Mouse (Mus musculus): ENCODE data around the gene Cul9. TPM values are rescaled to one million over a fixed set of nuclear protein-coding genes. Genes with fewer than 3 reads are reported as not detected.

Gene Cul9
- polyA plus RNA-seq (2015; fragmentation: Nextera tagmentation; extraction: Ambion mirVana): 9.8 and 12.4 TPM in 2 replicates

GRCm38 (mm10) chr17:46545813-46546564, at the start of gene Cul9:
Gene Cul9, minus strand, starts transcription at chr17:46546388.
- H3K4me2 ChIP-seq: peak within 1 kb of the TSS; percentile 90
- H3K9ac ChIP-seq: peak within 1 kb of the TSS; percentile 89
- peaks cover 16% of the 10 kb centered on the region for H3K27me3 ChIP-seq
- H3K4me3 ChIP-seq: peak within 1 kb of the TSS; percentile 72
- peak; percentile 90 for ATAC-seq
- H3K4me1 ChIP-seq: peaks cover 18% of the 10 kb centered on the region
- WGBS: under 1% methylated on average over 44 of the region's 49 CpGs
- peaks cover 41% of the 10 kb centered on the region for H3K36me3 ChIP-seq (ENCODE audit: poor library complexity, severe bottlenecking)
- H3K27ac ChIP-seq: no peak within 1 kb of the TSS
- no peaks in the 10 kb centered on the region for H3K9me3 ChIP-seq (replicated peaks)

GRCm38 (mm10) chr17:46595336-46595735, 49.1 kb upstream of the Cul9 start:
- WGBS: 85% methylated on average over 6 of the region's 6 CpGs
- ATAC-seq: no peak

GRCm38 (mm10) chr17:46594606-46595005, 48.4 kb upstream of the Cul9 start:
- Histone ChIP-seq H3K27ac (no peak overlapping the region), H3K9me3 (replicated peaks) (no peaks in the 10 kb centered on the region), H3K9ac (no peak overlapping the region; the same call in 1 of the 2 replicates), H3K4me3 (no peak overlapping the region), H3K4me1 (peaks cover 10% of the 10 kb centered on the region; the same call in 1 of the 2 replicates), H3K27me3 (no peaks in the 10 kb centered on the region), H3K36me3 (ENCODE audit: poor library complexity, severe bottlenecking) (peaks cover 24% of the 10 kb centered on the region), H3K4me2 (no peak overlapping the region)
- WGBS: 56% methylated on average over 9 of the region's 9 CpGs
- ATAC-seq: no peak

More at GRCm38 (mm10) chr17:46595336-46595735, 49.1 kb upstream of the Cul9 start:
- H3K9ac ChIP-seq: no peak overlapping the region
- peaks cover 10% of the 10 kb centered on the region; the same call in 1 of the 2 replicates for H3K4me1 ChIP-seq
- no peaks in the 10 kb centered on the region for H3K27me3 ChIP-seq
- H3K4me3 ChIP-seq: no peak overlapping the region
- H3K4me2 ChIP-seq: no peak overlapping the region
- H3K27ac ChIP-seq: no peak overlapping the region
- no peaks in the 10 kb centered on the region for H3K9me3 ChIP-seq (replicated peaks)
- peaks cover 16% of the 10 kb centered on the region for H3K36me3 ChIP-seq (ENCODE audit: poor library complexity, severe bottlenecking)

GRCm38 (mm10) chr17:46593124-46593523, 46.9 kb upstream of the Cul9 start:
- Histone ChIP-seq H3K9ac (no peak overlapping the region), H3K27ac (no peak overlapping the region), H3K4me1 (peaks cover 7% of the 10 kb centered on the region; the same call in 1 of the 2 replicates), H3K9me3 (replicated peaks) (no peaks in the 10 kb centered on the region), H3K27me3 (no peaks in the 10 kb centered on the region), H3K36me3 (ENCODE audit: poor library complexity, severe bottlenecking) (peaks cover 38% of the 10 kb centered on the region), H3K4me3 (no peak overlapping the region), H3K4me2 (no peak overlapping the region)
- WGBS: 93% methylated on average over 4 of the region's 4 CpGs
- ATAC-seq: no peak

GRCm38 (mm10) chr17:46591406-46591805, 45.2 kb upstream of the Cul9 start:
- H3K9ac ChIP-seq: no peak overlapping the region
- H3K36me3 ChIP-seq (ENCODE audit: poor library complexity, severe bottlenecking): peaks cover 46% of the 10 kb centered on the region
- peaks cover 7% of the 10 kb centered on the region; the same call in 1 of the 2 replicates for H3K4me1 ChIP-seq
- WGBS: 83% methylated on average over 19 of the region's 19 CpGs
- no peaks in the 10 kb centered on the region for H3K9me3 ChIP-seq (replicated peaks)
- no peak overlapping the region for H3K27ac ChIP-seq
- H3K4me2 ChIP-seq: no peak overlapping the region
- no peaks in the 10 kb centered on the region for H3K27me3 ChIP-seq
- H3K4me3 ChIP-seq: no peak overlapping the region
- no peak for ATAC-seq

- WGBS: 91% methylated on average over 7 of the region's 7 CpGs
- peaks cover 56% of the 10 kb centered on the region for H3K36me3 ChIP-seq (ENCODE audit: poor library complexity, severe bottlenecking)
These were observed 44.3 kb upstream of the Cul9 start for GRCm38 (mm10) chr17:46590439-46590838.

GRCm38 (mm10) chr17:46589635-46590314, 43.6 kb upstream of the Cul9 start:
- Histone ChIP-seq H3K9me3 (replicated peaks) (no peaks in the 10 kb centered on the region), H3K4me1 (peaks cover 5% of the 10 kb centered on the region; the same call in 1 of the 2 replicates), H3K27me3 (no peaks in the 10 kb centered on the region), H3K9ac (no peak overlapping the region), H3K36me3 (ENCODE audit: poor library complexity, severe bottlenecking) (peaks cover 62% of the 10 kb centered on the region), H3K27ac (no peak overlapping the region), H3K4me3 (no peak overlapping the region), H3K4me2 (no peak overlapping the region)
- WGBS: 92% methylated on average over 16 of the region's 16 CpGs
- no peak for ATAC-seq

More at GRCm38 (mm10) chr17:46590439-46590838, 44.3 kb upstream of the Cul9 start:
- Histone ChIP-seq H3K27me3 (no peaks in the 10 kb centered on the region), H3K4me1 (peaks cover 7% of the 10 kb centered on the region; the same call in 1 of the 2 replicates), H3K4me2 (no peak overlapping the region), H3K9ac (no peak overlapping the region), H3K9me3 (replicated peaks) (no peaks in the 10 kb centered on the region), H3K27ac (no peak overlapping the region), H3K4me3 (no peak overlapping the region)
- no peak for ATAC-seq

- H3K4me1 ChIP-seq: no peaks in the 10 kb centered on the region; the same call in 1 of the 2 replicates
- no peaks in the 10 kb centered on the region for H3K27me3 ChIP-seq
- no peak overlapping the region for H3K4me3 ChIP-seq
- H3K9me3 ChIP-seq (replicated peaks): no peaks in the 10 kb centered on the region
- WGBS: 94% methylated on average over 6 of the region's 6 CpGs
- peaks cover 66% of the 10 kb centered on the region for H3K36me3 ChIP-seq (ENCODE audit: poor library complexity, severe bottlenecking)
- no peak overlapping the region for H3K4me2 ChIP-seq
- ATAC-seq: no peak
- H3K9ac ChIP-seq: no peak overlapping the region; the same call in 1 of the 2 replicates
- no peak overlapping the region for H3K27ac ChIP-seq
These were observed 42.7 kb upstream of the Cul9 start for GRCm38 (mm10) chr17:46588913-46589312.

GRCm38 (mm10) chr17:46588173-46588572, 42.0 kb upstream of the Cul9 start:
- H3K4me1 ChIP-seq: no peaks in the 10 kb centered on the region; the same call in 1 of the 2 replicates
- peaks cover 66% of the 10 kb centered on the region for H3K36me3 ChIP-seq (ENCODE audit: poor library complexity, severe bottlenecking)
- no peak overlapping the region for H3K9ac ChIP-seq
- no peak overlapping the region for H3K27ac ChIP-seq
- H3K27me3 ChIP-seq: no peaks in the 10 kb centered on the region
- 88% methylated on average over 9 of the region's 9 CpGs for WGBS
- H3K4me2 ChIP-seq: no peak overlapping the region
- H3K9me3 ChIP-seq (replicated peaks): no peaks in the 10 kb centered on the region
- no peak overlapping the region for H3K4me3 ChIP-seq
- no peak for ATAC-seq

- Histone ChIP-seq H3K9me3 (replicated peaks) (no peaks in the 10 kb centered on the region), H3K27ac (no peak overlapping the region), H3K4me2 (no peak overlapping the region), H3K27me3 (no peaks in the 10 kb centered on the region), H3K36me3 (ENCODE audit: poor library complexity, severe bottlenecking) (peaks cover 82% of the 10 kb centered on the region), H3K4me1 (no peaks in the 10 kb centered on the region), H3K9ac (no peak overlapping the region), H3K4me3 (no peak overlapping the region)
- no peak for ATAC-seq
- WGBS: 97% methylated on average over 8 of the region's 8 CpGs
These were observed 40.1 kb upstream of the Cul9 start for GRCm38 (mm10) chr17:46586327-46586726.

GRCm38 (mm10) chr17:46578650-46579049, 32.5 kb upstream of the Cul9 start:
- Histone ChIP-seq H3K4me2 (no peak overlapping the region), H3K9me3 (replicated peaks) (peaks cover 8% of the 10 kb centered on the region; the same call in 1 of the 2 replicates), H3K27ac (no peak overlapping the region), H3K4me1 (no peaks in the 10 kb centered on the region), H3K27me3 (no peaks in the 10 kb centered on the region), H3K4me3 (no peak overlapping the region), H3K36me3 (ENCODE audit: poor library complexity, severe bottlenecking) (peaks cover 85% of the 10 kb centered on the region), H3K9ac (no peak overlapping the region)
- 82% methylated on average over 5 of the region's 5 CpGs for WGBS
- ATAC-seq: no peak

- ATAC-seq: no peak
- Histone ChIP-seq H3K4me1 (no peaks in the 10 kb centered on the region), H3K27ac (no peak overlapping the region), H3K36me3 (ENCODE audit: poor library complexity, severe bottlenecking) (peaks cover 90% of the 10 kb centered on the region), H3K9me3 (replicated peaks) (peaks cover 8% of the 10 kb centered on the region; the same call in 1 of the 2 replicates), H3K9ac (no peak overlapping the region), H3K4me3 (no peak overlapping the region), H3K4me2 (no peak overlapping the region), H3K27me3 (no peaks in the 10 kb centered on the region)
- WGBS: 91% methylated on average over 13 of the region's 13 CpGs
These were observed 29.9 kb upstream of the Cul9 start for GRCm38 (mm10) chr17:46576070-46576469.
